Mouse (Mus musculus): ENCODE measurements around the gene Zp1. TPM values are rescaled to one million over a fixed set of nuclear protein-coding genes. Genes with fewer than 3 reads are reported as not detected.

Gene Zp1
- polyA plus RNA-seq, 2 experiments = not detected

GRCm38 (mm10) chr19:10937110-10937563 lies 16.7 kb upstream of the Zp1 start, which contains the start of gene Ptgdr2:
Gene Ptgdr2, plus strand, starts transcription at chr19:10937160.
- 59% methylated on average over 5 of the region's 5 CpGs for WGBS

GRCm38 (mm10) chr19:10936077-10936476 lies 15.6 kb upstream of the Zp1 start:
- Histone ChIP-seq H3K4me1 (ENCODE audit: control insufficient read depth, insufficient read depth, low read length) (peaks cover 3% of the 10 kb centered on the region; the same call in 1 of the 2 replicates), H3K27ac (replicated peaks; ENCODE audit: low read depth, low read length) (no peak overlapping the region), H3K9me3 (ENCODE audit: control insufficient read depth, low read length) (no peaks in the 10 kb centered on the region), H3K36me3 (ENCODE audit: control insufficient read depth, insufficient read depth, low read length) (no peaks in the 10 kb centered on the region), H3K4me3 (replicated peaks; ENCODE audit: low read length) (no peak overlapping the region), H3K4me2 (replicated peaks; ENCODE audit: low read depth, low read length, severe bottlenecking) (no peak overlapping the region), H3K27me3 (ENCODE audit: control insufficient read depth, insufficient read depth, low read length) (no peaks in the 10 kb centered on the region), H3K9ac (ENCODE audit: low read depth, low read length, severe bottlenecking) (no peak overlapping the region)
- no peak for DNase-seq (ENCODE audit: low spot score)
- no peak for TF ChIP-seq POLR2A (IDR thresholded peaks at IDR 0.05; ENCODE audit: borderline replicate concordance, extremely low read depth, insufficient read depth, insufficient read length)
- no peak for ATAC-seq (ENCODE audit: low FRiP score, low read depth)
- WGBS = 88% methylated on average over 5 of the region's 5 CpGs

More at GRCm38 (mm10) chr19:10937110-10937563, 16.7 kb upstream of the Zp1 start, which contains the start of gene Ptgdr2:
- ATAC-seq (ENCODE audit: low FRiP score, low read depth) (no peak), DNase-seq (ENCODE audit: low spot score) (no peak)
- no peaks in the 10 kb centered on the region for H3K27me3 ChIP-seq (ENCODE audit: control insufficient read depth, insufficient read depth, low read length)
- H3K4me1 ChIP-seq (ENCODE audit: control insufficient read depth, insufficient read depth, low read length) = peaks cover 8% of the 10 kb centered on the region; the same call in 1 of the 2 replicates
- H3K27ac ChIP-seq (replicated peaks; ENCODE audit: low read depth, low read length) = no peak within 1 kb of the TSS
- no peaks in the 10 kb centered on the region for H3K9me3 ChIP-seq (ENCODE audit: control insufficient read depth, low read length)
- H3K36me3 ChIP-seq (ENCODE audit: control insufficient read depth, insufficient read depth, low read length) = peaks cover 7% of the 10 kb centered on the region
- H3K9ac ChIP-seq (ENCODE audit: low read depth, low read length, severe bottlenecking) = no peak within 1 kb of the TSS
- no peak within 1 kb of the TSS for H3K4me3 ChIP-seq (replicated peaks; ENCODE audit: low read length)
- no peak within 1 kb of the TSS for H3K4me2 ChIP-seq (replicated peaks; ENCODE audit: low read depth, low read length, severe bottlenecking)
- TF ChIP-seq POLR2A (IDR thresholded peaks at IDR 0.05; ENCODE audit: borderline replicate concordance, extremely low read depth, insufficient read depth, insufficient read length) = no peak

GRCm38 (mm10) chr19:10935029-10935428 lies 14.6 kb upstream of the Zp1 start:
- no peaks in the 10 kb centered on the region for H3K9me3 ChIP-seq (ENCODE audit: control insufficient read depth, low read length)
- no peak overlapping the region for H3K9ac ChIP-seq (ENCODE audit: low read depth, low read length, severe bottlenecking)
- no peaks in the 10 kb centered on the region for H3K36me3 ChIP-seq (ENCODE audit: control insufficient read depth, insufficient read depth, low read length)
- ATAC-seq (ENCODE audit: low FRiP score, low read depth) = no peak
- H3K27me3 ChIP-seq (ENCODE audit: control insufficient read depth, insufficient read depth, low read length) = no peaks in the 10 kb centered on the region
- TF ChIP-seq POLR2A (IDR thresholded peaks at IDR 0.05; ENCODE audit: borderline replicate concordance, extremely low read depth, insufficient read depth, insufficient read length) = no peak
- H3K4me2 ChIP-seq (replicated peaks; ENCODE audit: low read depth, low read length, severe bottlenecking) = no peak overlapping the region
- H3K27ac ChIP-seq (replicated peaks; ENCODE audit: low read depth, low read length) = no peak overlapping the region
- no peak for DNase-seq (ENCODE audit: low spot score)
- WGBS = 61% methylated on average over 5 of the region's 5 CpGs
- no peak overlapping the region for H3K4me3 ChIP-seq (replicated peaks; ENCODE audit: low read length)
- H3K4me1 ChIP-seq (ENCODE audit: control insufficient read depth, insufficient read depth, low read length) = no peaks in the 10 kb centered on the region

DNA sequence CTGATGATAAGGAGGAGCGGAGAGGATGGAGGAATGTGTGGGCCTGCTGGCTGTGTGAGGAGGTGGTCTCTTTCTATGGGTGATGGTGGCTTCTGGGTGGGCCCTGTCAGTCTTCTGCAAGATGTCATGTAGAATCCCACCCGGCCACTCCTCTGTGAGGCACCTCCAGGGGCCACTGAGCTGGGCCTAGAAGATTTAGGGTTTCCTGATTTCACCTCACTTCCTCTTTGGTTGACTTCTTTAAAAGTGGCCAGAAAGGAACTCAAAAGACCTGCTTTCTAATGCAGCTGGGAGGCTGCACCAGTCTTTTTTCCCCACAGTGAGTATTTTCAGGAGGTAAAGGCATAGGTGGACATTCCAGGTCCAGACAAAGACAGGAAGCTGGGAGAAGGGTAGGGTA lies 10.2 kb upstream of the Zp1 start:
- no peaks in the 10 kb centered on the region for H3K4me1 ChIP-seq (ENCODE audit: control insufficient read depth, insufficient read depth, low read length)
- H3K4me3 ChIP-seq (replicated peaks; ENCODE audit: low read length) = no peak overlapping the region
- no peak overlapping the region for H3K4me2 ChIP-seq (replicated peaks; ENCODE audit: low read depth, low read length, severe bottlenecking)
- 88% methylated on average over 2 of the region's 2 CpGs for WGBS
- H3K9ac ChIP-seq (ENCODE audit: low read depth, low read length, severe bottlenecking) = no peak overlapping the region
- H3K36me3 ChIP-seq (ENCODE audit: control insufficient read depth, insufficient read depth, low read length) = no peaks in the 10 kb centered on the region
- no peaks in the 10 kb centered on the region for H3K9me3 ChIP-seq (ENCODE audit: control insufficient read depth, low read length)
- no peak for DNase-seq (ENCODE audit: low spot score)
- no peak for TF ChIP-seq POLR2A (IDR thresholded peaks at IDR 0.05; ENCODE audit: borderline replicate concordance, extremely low read depth, insufficient read depth, insufficient read length)
- no peak for ATAC-seq (ENCODE audit: low FRiP score, low read depth)
- no peak overlapping the region for H3K27ac ChIP-seq (replicated peaks; ENCODE audit: low read depth, low read length)
- no peaks in the 10 kb centered on the region for H3K27me3 ChIP-seq (ENCODE audit: control insufficient read depth, insufficient read depth, low read length)

DNA sequence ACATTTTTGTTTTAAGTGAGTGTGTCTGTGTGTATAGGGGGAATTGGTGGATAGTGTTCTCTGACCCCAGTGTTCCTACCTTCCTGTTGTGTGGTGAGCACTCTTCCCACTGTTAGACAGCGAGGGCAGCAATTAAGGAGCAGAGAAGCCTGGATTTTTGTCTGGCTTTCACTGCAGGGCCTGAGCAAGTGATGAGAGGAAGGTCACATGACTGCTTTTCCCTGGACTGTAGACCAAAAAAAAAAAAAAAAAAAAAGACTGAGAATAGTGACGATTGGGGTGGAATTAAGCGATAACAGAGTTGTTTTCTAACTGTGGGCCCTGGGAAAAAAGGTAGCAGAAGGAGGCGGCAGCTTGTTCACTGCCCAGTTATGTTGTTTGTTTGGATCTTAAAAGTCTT lies 6.2 kb upstream of the Zp1 start:
- no peak for DNase-seq (ENCODE audit: low spot score)
- Histone ChIP-seq H3K9ac (ENCODE audit: low read depth, low read length, severe bottlenecking) (no peak overlapping the region), H3K4me2 (replicated peaks; ENCODE audit: low read depth, low read length, severe bottlenecking) (no peak overlapping the region), H3K4me1 (ENCODE audit: control insufficient read depth, insufficient read depth, low read length) (0 out of 2 replicates have a peak, but pooled peaks cover 4% of the 10 kb centered on the region), H3K27me3 (ENCODE audit: control insufficient read depth, insufficient read depth, low read length) (no peaks in the 10 kb centered on the region), H3K9me3 (ENCODE audit: control insufficient read depth, low read length) (no peaks in the 10 kb centered on the region), H3K27ac (replicated peaks; ENCODE audit: low read depth, low read length) (peak overlapping the region; percentile 58), H3K4me3 (replicated peaks; ENCODE audit: low read length) (no peak overlapping the region), H3K36me3 (ENCODE audit: control insufficient read depth, insufficient read depth, low read length) (no peaks in the 10 kb centered on the region)
- 40% methylated on average over 4 of the region's 4 CpGs for WGBS
- ATAC-seq (ENCODE audit: low FRiP score, low read depth) = peak; percentile 54; the same call in 1 of the 2 replicates
- no peak for TF ChIP-seq POLR2A (IDR thresholded peaks at IDR 0.05; ENCODE audit: borderline replicate concordance, extremely low read depth, insufficient read depth, insufficient read length)

Measured in limb, embryonic 14.5 days (tissue).